Mouse (Mus musculus): Measurements from ENCODE around the gene Fbxl17. TPM values are rescaled to one million over a fixed set of nuclear protein-coding genes. Genes with fewer than 3 reads are reported as not detected.

Gene Fbxl17
- total RNA-seq, 2 experiments from 2014 or later, result 59.0 to 66.2 TPM

GRCm38 (mm10) chr17:63315646-63316480 lies 184.0 kb downstream of the Fbxl17 start:
- intact Hi-C loops (cut with DNase I), result no loop called here
- 0 out of 2 replicates have a peak overlapping the region, but pooled peaks have one; percentile 15 for H3K27ac ChIP-seq
- H3K4me3 ChIP-seq, result no peak overlapping the region
- no peak for TF ChIP-seq CTCF (IDR thresholded peaks at IDR 0.05)
- no peak for DNase-seq (ENCODE audit: extremely low spot score in 1 of 2, low spot score in 2 of 2)

GRCm38 (mm10) chr17:63312804-63313203 lies 187.0 kb downstream of the Fbxl17 start:
- Histone ChIP-seq H3K4me3 (no peak overlapping the region), H3K27ac (no peak overlapping the region)
- DNase-seq (ENCODE audit: extremely low spot score in 1 of 2, low spot score in 2 of 2), result no peak
- TF ChIP-seq CTCF (IDR thresholded peaks at IDR 0.05), result no peak
- intact Hi-C loops (cut with DNase I), result no loop called here

GRCm38 (mm10) chr17:63312330-63312729 lies 187.5 kb downstream of the Fbxl17 start:
- no peak for DNase-seq (ENCODE audit: extremely low spot score in 1 of 2, low spot score in 2 of 2)
- Histone ChIP-seq H3K27ac (no peak overlapping the region), H3K4me3 (no peak overlapping the region)
- intact Hi-C loops (cut with DNase I), result no loop called here
- no peak for TF ChIP-seq CTCF (IDR thresholded peaks at IDR 0.05)

- Histone ChIP-seq H3K27ac (no peak overlapping the region), H3K4me3 (no peak overlapping the region)
- intact Hi-C loops (cut with DNase I), result no loop called here
- DNase-seq (ENCODE audit: extremely low spot score in 1 of 2, low spot score in 2 of 2), result no peak
- no peak for TF ChIP-seq CTCF (IDR thresholded peaks at IDR 0.05)
These were observed 188.2 kb downstream of the Fbxl17 start for GRCm38 (mm10) chr17:63311613-63312012.

- TF ChIP-seq CTCF (IDR thresholded peaks at IDR 0.05), result no peak
- DNase-seq (ENCODE audit: extremely low spot score in 1 of 2, low spot score in 2 of 2), result no peak
- intact Hi-C loops (cut with DNase I), result no loop called here
- Histone ChIP-seq H3K4me3 (no peak overlapping the region), H3K27ac (no peak overlapping the region)
These were observed 189.8 kb downstream of the Fbxl17 start for GRCm38 (mm10) chr17:63310021-63310420.

GRCm38 (mm10) chr17:63303862-63304261 lies 196.0 kb downstream of the Fbxl17 start:
- peak overlapping the region; percentile 59 for H3K27ac ChIP-seq

GRCm38 (mm10) chr17:63301822-63302393 lies 197.9 kb downstream of the Fbxl17 start:
- intact Hi-C loops (cut with DNase I), result no loop called here
- DNase-seq (ENCODE audit: extremely low spot score in 1 of 2, low spot score in 2 of 2), result no peak
- Histone ChIP-seq H3K27ac (no peak overlapping the region), H3K4me3 (no peak overlapping the region)
- TF ChIP-seq CTCF (IDR thresholded peaks at IDR 0.05), result no peak

More at GRCm38 (mm10) chr17:63303862-63304261, 196.0 kb downstream of the Fbxl17 start:
- no peak overlapping the region for H3K4me3 ChIP-seq
- DNase-seq (ENCODE audit: extremely low spot score in 1 of 2, low spot score in 2 of 2), result no peak
- TF ChIP-seq CTCF (IDR thresholded peaks at IDR 0.05), result no peak
- intact Hi-C loops (cut with DNase I), result no loop called here

GRCm38 (mm10) chr17:63295471-63295870 lies 204.3 kb downstream of the Fbxl17 start:
- no peak for DNase-seq (ENCODE audit: extremely low spot score in 1 of 2, low spot score in 2 of 2)
- intact Hi-C loops (cut with DNase I), result no loop called here
- Histone ChIP-seq H3K4me3 (no peak overlapping the region), H3K27ac (no peak overlapping the region)
- no peak for TF ChIP-seq CTCF (IDR thresholded peaks at IDR 0.05)

- intact Hi-C loops (cut with DNase I), result no loop called here
- TF ChIP-seq CTCF (IDR thresholded peaks at IDR 0.05), result no peak
- H3K4me3 ChIP-seq, result no peak overlapping the region
- no peak for DNase-seq (ENCODE audit: extremely low spot score in 1 of 2, low spot score in 2 of 2)
- H3K27ac ChIP-seq, result no peak overlapping the region
These were observed 204.9 kb downstream of the Fbxl17 start for GRCm38 (mm10) chr17:63294961-63295360.

GRCm38 (mm10) chr17:63293979-63294378 lies 205.8 kb downstream of the Fbxl17 start:
- Histone ChIP-seq H3K27ac (no peak overlapping the region), H3K4me3 (no peak overlapping the region)
- intact Hi-C loops (cut with DNase I), result no loop called here
- DNase-seq (ENCODE audit: extremely low spot score in 1 of 2, low spot score in 2 of 2), result no peak
- no peak for TF ChIP-seq CTCF (IDR thresholded peaks at IDR 0.05)

- no peak for TF ChIP-seq CTCF (IDR thresholded peaks at IDR 0.05)
- H3K4me3 ChIP-seq, result no peak overlapping the region
- H3K27ac ChIP-seq, result no peak overlapping the region
- no peak for DNase-seq (ENCODE audit: extremely low spot score in 1 of 2, low spot score in 2 of 2)
- intact Hi-C loops (cut with DNase I), result no loop called here
These were observed 210.4 kb downstream of the Fbxl17 start for GRCm38 (mm10) chr17:63289317-63289913.

GRCm38 (mm10) chr17:63288850-63289249 lies 211.0 kb downstream of the Fbxl17 start:
- H3K4me3 ChIP-seq, result no peak overlapping the region
- H3K27ac ChIP-seq, result no peak overlapping the region
- DNase-seq (ENCODE audit: extremely low spot score in 1 of 2, low spot score in 2 of 2), result no peak
- intact Hi-C loops (cut with DNase I), result no loop called here
- TF ChIP-seq CTCF (IDR thresholded peaks at IDR 0.05), result no peak

All from left cerebral cortex, adult 2 months (tissue).